Mouse (Mus musculus) C2C12 (cell line): ENCODE data around the gene Ndufs7. TPM values are rescaled to one million over a fixed set of nuclear protein-coding genes. Genes with fewer than 3 reads are reported as not detected.

Source experiments
- H3K27me3 ChIP-seq: one replicate; pipeline ENCODE4 v1.6.1; 2011; ENCODE audit not compliant: control insufficient read depth, insufficient read depth, insufficient read length
- H3K36me3 ChIP-seq: one replicate; pipeline ENCODE4 v1.6.1; 2011; ENCODE audit not compliant: control insufficient read depth, insufficient read depth
- H3K4me3 ChIP-seq: one replicate; pipeline ENCODE4 v1.5.1; 2011; ENCODE audit warnings: mild to moderate bottlenecking, control low read depth; ENCODE audit not compliant: poor library complexity, insufficient read depth, severe bottlenecking
- H3K79me2 ChIP-seq: one replicate; pipeline ENCODE4 v1.6.1; 2011; ENCODE audit not compliant: control insufficient read depth, insufficient read depth
- H3K79me3 ChIP-seq: one replicate; pipeline ENCODE4 v1.6.1; 2011; ENCODE audit warnings: low read depth, control low read depth
- H3ac ChIP-seq: one replicate; pipeline ENCODE3; 2011; ENCODE audit warnings: low read depth; ENCODE audit not compliant: control insufficient read depth, insufficient read length
- CEBPB ChIP-seq: IDR thresholded peaks from one replicate; pipeline ENCODE4 v1.6.1; 2011; ENCODE audit warnings: low read depth, mild to moderate bottlenecking, control low read depth, moderate library complexity
- CTCF ChIP-seq: IDR thresholded peaks from one replicate; pipeline ENCODE4 v1.5.1; 2011; ENCODE audit not compliant: control insufficient read depth, insufficient read depth, insufficient read length
- FOSL1 ChIP-seq: IDR thresholded peaks from one replicate; pipeline ENCODE4 v1.8.0; 2011; ENCODE audit warnings: mild to moderate bottlenecking, low read length; ENCODE audit not compliant: poor library complexity, insufficient read depth, severe bottlenecking
- MAX ChIP-seq: IDR thresholded peaks from one replicate; pipeline ENCODE4 v1.6.1; 2011; ENCODE audit warnings: mild to moderate bottlenecking, control low read depth
- MYOD1 ChIP-seq: IDR thresholded peaks from one replicate; pipeline ENCODE4 v1.6.1; 2011; ENCODE audit warnings: low read depth; ENCODE audit not compliant: control insufficient read depth, insufficient read length
- MYOG ChIP-seq: IDR thresholded peaks from one replicate; pipeline ENCODE4 v1.6.1; 2011; ENCODE audit not compliant: control insufficient read depth, insufficient read length; ENCODE audit errors: extremely low read depth
- USF1 ChIP-seq: IDR thresholded peaks from one replicate; pipeline ENCODE4 v1.6.1; 2011; ENCODE audit warnings: low read depth, mild to moderate bottlenecking, control low read depth, moderate library complexity
- polyA plus RNA-seq: library from polyadenylated mRNA; unstranded; fragments of >200 nt; fragmentation: generic; extraction: Trizol; gene quantifications from one replicate; pipeline ENCODE4 v1.2.1, GENCODE M21; 2012; ENCODE audit warnings: missing spikeins

The Ndufs7 gene
- polyA plus RNA-seq, 1 experiment, result 288 TPM

DNA sequence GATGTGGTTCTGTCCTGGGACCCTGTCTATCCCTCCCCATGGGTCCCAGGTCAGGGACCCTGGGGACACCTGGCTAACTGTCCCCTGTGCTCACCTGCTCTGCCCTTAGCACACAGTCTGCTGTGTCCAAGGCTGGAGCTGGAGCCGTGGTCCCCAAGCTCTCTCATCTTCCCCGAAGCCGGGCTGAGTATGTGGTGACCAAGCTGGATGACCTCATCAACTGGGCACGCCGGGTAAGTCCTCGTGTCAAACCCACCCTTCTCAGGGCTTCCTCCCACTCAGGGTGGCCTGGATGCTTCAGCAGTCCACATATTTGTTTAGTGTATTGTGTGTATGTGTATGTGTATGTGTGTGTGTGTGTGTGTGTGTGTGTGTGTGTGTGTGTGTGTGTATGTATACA lies 4.6 kb downstream of the Ndufs7 start:
- no peak overlapping the region for H3K4me3 ChIP-seq

GRCm38 (mm10) chr10:80254331-80255297 lies 5.7 kb downstream of the Ndufs7 start:
- Histone ChIP-seq H3K79me2 (peaks cover 43% of the 10 kb centered on the region), H3K79me3 (peaks cover 30% of the 10 kb centered on the region), H3K36me3 (peaks cover 72% of the 10 kb centered on the region), H3K27me3 (no peaks in the 10 kb centered on the region), H3K4me3 (no peak overlapping the region), H3ac (no peak overlapping the region)
- TF ChIP-seq MAX (no peak), CEBPB (no peak), FOSL1 (no peak), USF1 (no peak)

More for the DNA sequence above, 4.6 kb downstream of the Ndufs7 start:
- TF ChIP-seq FOSL1 (no peak), MYOG (no peak), USF1 (no peak), CTCF (no peak), MAX (no peak), CEBPB (no peak), MYOD1 (no peak)
- Histone ChIP-seq H3K27me3 (no peaks in the 10 kb centered on the region), H3ac (no peak overlapping the region), H3K79me2 (peaks cover 43% of the 10 kb centered on the region), H3K79me3 (peaks cover 32% of the 10 kb centered on the region), H3K36me3 (peaks cover 64% of the 10 kb centered on the region)

DNA sequence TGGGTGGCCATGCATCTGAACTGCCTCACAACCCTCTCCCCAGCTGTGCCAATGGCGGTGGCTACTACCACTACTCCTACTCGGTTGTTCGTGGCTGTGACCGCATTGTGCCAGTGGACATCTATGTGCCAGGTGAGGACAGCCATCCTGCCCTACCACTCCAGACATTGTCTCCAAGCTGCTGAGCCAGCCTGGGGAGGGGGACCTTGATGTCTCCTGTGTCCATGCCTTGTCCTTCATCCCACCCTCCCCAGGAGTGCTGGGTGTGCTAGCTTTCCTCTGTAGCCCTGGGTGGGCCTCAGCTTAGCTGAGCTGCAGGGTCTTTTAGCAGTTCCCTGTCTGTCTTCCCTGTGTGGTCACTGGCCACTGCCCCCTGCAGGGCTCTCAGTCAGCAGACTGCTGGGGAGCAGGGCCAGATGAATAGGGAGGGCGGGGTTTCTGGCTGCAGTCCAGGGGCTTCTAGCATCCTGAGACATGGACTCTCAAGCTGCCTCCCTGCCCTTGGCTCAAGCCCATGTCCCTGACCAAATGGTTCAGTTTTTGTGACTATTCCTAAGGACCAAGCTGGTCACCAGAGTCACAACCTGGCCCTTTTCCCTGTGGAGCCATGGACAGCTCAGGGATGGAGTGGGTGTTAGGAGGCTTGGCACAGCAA lies 7.1 kb downstream of the Ndufs7 start:
- H3K36me3 ChIP-seq, result peaks cover 72% of the 10 kb centered on the region
- TF ChIP-seq MYOD1 (no peak), FOSL1 (no peak), CTCF (no peak), USF1 (no peak), MYOG (no peak)
- peaks cover 29% of the 10 kb centered on the region for H3K79me2 ChIP-seq
- no peak overlapping the region for H3K4me3 ChIP-seq
- H3K79me3 ChIP-seq, result peaks cover 16% of the 10 kb centered on the region
- H3K27me3 ChIP-seq, result no peaks in the 10 kb centered on the region
- H3ac ChIP-seq, result no peak overlapping the region

- Histone ChIP-seq H3K27me3 (no peaks in the 10 kb centered on the region), H3K36me3 (peaks cover 60% of the 10 kb centered on the region), H3ac (no peak overlapping the region), H3K79me2 (peaks cover 20% of the 10 kb centered on the region), H3K4me3 (no peak overlapping the region), H3K79me3 (peaks cover 9% of the 10 kb centered on the region)
- TF ChIP-seq USF1, result no peak
- TF ChIP-seq CTCF, result no peak
- no peak for TF ChIP-seq CEBPB
- TF ChIP-seq MYOG, result no peak
- no peak for TF ChIP-seq MYOD1
- TF ChIP-seq MAX, result no peak
These were observed 9.0 kb downstream of the Ndufs7 start for GRCm38 (mm10) chr10:80257936-80258335.

DNA sequence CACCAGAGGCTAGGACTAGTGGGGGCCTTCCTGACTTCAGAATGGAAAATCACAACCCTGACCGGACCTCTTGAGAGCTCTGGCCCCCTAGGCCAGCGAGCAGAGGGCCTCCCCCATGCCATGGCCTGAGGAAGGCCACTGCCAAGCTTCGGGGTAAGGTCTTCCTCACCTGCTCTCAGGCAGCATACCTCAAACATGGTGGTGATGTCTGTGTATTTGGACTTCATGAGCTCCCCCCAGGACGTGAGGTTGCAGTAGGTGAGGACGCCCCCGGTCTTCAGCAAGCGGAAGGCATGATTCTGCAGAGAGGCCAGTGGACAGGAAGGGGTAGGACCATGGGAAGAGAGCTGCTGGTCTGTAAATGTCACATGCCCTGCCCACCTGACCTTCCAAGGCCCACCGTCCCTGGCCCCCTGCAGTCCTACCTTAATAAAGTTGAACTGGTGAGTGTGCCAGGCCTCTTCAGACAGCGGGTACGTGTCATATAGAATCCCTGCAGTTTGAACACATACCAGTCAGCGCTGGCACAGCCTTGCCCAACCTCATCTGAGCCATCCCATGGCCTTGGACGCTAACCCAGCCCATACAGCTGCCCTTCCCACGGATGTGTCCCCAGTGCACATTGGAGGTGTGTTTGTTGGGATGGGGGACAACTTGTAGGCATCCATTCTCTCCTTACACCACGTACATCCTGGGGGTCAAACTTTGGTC lies 10.0 kb downstream of the Ndufs7 start:
- Histone ChIP-seq H3K79me3 (peaks cover 7% of the 10 kb centered on the region), H3K36me3 (peaks cover 55% of the 10 kb centered on the region), H3K4me3 (no peak overlapping the region), H3K27me3 (no peaks in the 10 kb centered on the region), H3ac (peak overlapping the region; percentile 19), H3K79me2 (peaks cover 23% of the 10 kb centered on the region)
- TF ChIP-seq FOSL1 (no peak), MYOG (no peak), CEBPB (no peak), USF1 (no peak)

DNA sequence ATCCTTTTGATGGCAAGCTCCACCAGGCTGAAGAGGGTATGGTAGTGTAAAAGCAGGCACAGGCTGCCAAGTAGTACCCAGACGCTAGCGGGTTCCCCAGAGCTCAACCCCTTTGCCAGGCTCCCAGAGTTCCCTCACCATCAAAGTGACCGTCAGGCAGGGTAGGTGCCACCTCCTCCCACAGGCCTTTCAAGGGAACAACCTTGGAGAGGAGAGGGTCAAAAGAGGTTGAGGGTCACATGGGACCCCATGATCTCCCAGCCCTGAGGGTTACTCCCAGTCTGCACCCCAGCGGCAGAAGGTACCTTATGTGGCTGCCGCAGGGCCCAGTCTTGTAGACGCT lies 10.5 kb downstream of the Ndufs7 start:
- TF ChIP-seq CEBPB, result no peak
- no peak for TF ChIP-seq USF1
- no peak for TF ChIP-seq MAX
- TF ChIP-seq MYOD1, result no peak
- TF ChIP-seq FOSL1, result no peak
- TF ChIP-seq MYOG, result no peak
- no peak for TF ChIP-seq CTCF
- Histone ChIP-seq H3K4me3 (no peak overlapping the region), H3K79me3 (peaks cover 7% of the 10 kb centered on the region), H3K79me2 (peaks cover 23% of the 10 kb centered on the region), H3K27me3 (no peaks in the 10 kb centered on the region), H3ac (peak overlapping the region; percentile 2), H3K36me3 (peaks cover 50% of the 10 kb centered on the region)
